Mouse (Mus musculus) adrenal gland, postnatal 10 days (tissue): ENCODE measurements around the gene Pllp. TPM values are rescaled to one million over a fixed set of nuclear protein-coding genes. Genes with fewer than 3 reads are reported as not detected.

ENCODE experiments used
- DNase-seq: peaks from one replicate; pipeline ENCODE4 v3.0.0; 2021; ENCODE audit warnings: mixed read lengths
- total RNA-seq, 2 experiments: library from RNA; stranded (reverse); gene quantifications; 2 replicates each; pipeline ENCODE4 v1.2.3; 2021

Gene Pllp
- total RNA-seq, 2 experiments from 2014 or later = 2.0 to 3.9 TPM

DNA sequence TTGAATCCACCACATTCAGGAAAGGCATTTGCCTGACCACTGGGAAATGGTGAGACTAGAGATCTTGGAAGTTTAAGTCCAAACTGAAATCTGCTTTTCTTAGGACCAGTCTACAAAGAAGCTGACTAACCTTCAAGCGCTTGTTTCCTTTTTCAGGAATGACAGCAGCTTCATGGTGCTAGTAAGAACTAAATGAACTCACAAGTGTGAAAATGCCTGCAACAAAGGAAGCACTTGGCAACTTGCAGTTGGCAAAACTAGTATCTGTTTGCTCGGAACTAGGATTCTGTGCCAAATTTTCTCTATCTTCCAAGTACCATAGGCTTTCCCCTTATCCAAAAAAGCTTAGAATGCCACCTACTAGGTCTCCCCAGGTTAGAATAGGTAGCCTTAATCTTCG is 49.9 kb downstream of the Pllp start:
- no peak for DNase-seq

DNA sequence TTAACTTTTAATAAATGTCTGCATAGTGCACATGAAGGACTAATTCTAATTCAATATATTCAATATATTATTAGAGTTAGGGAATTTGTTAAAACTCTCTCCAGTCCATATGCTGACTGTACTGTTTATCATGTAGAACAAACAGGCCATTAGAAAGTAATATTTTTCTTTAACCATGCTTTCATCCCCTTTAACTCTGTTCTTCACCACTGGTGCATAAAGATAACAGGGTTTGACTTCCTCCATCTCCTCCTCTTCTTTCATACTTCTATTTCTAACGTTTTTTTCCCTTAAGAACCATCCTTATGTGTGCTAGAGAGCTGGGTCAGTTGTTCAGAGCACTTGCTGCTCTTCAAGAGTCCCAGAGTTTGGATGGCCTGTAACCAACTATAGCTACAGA is 50.9 kb downstream of the Pllp start:
- DNase-seq = no peak

DNA sequence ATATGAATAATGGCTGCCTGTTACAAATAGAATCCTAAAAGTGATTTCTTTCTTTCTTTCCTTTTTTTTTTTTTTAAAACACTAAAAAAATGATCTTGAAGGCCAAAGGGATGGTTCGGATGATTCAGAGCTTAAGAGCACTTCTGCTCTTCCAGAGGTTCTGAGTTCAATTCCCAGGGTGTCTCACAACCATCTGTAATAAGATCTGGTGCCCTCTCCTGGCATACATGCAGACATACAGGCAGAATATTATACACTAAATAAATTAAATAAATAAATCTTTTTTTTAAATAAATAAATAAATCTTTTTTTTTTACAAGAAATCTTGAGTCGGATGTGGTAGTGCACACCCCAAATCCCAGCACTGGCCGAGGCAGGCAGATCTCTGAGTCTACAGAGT is 54.1 kb downstream of the Pllp start:
- DNase-seq = no peak

DNA sequence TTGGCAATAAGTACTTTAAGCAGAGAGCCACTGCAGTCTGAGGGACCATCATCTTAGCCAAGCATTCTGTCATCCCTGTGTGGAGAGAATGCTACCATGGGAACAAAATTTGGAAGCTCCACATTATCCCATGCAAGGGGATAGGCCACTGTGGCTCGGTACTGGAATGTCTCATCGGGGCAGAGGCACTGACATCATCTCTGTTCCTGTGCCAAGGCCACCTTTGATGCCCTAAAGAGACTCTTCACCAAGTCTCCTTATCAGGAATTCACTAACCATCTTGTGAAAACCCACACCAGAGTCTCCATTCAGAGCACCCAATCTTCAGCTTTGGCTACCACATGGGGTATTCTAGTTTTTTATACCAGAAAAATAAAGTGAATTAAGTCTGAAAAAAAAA is 54.9 kb downstream of the Pllp start:
- DNase-seq = peak; percentile 19

DNA sequence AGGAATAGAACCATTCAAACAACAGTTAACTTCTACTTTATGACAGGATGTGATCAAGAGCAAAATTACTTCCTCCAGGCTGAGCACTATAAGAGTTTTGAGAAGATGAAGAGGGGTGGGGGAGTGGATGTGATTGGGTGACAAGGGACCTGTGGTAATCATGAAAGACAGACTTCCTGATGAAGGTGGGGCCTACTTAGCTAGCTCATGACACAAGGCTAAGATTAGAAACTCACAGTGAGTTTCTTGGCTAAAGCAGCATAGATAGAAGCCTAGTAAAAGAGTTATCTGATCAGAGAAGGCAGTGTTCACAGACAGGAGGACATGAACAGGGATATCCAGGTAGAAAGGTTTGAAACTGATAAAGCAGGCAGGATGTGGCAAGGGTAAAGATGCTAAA is 61.9 kb downstream of the Pllp start:
- no peak for DNase-seq

DNA sequence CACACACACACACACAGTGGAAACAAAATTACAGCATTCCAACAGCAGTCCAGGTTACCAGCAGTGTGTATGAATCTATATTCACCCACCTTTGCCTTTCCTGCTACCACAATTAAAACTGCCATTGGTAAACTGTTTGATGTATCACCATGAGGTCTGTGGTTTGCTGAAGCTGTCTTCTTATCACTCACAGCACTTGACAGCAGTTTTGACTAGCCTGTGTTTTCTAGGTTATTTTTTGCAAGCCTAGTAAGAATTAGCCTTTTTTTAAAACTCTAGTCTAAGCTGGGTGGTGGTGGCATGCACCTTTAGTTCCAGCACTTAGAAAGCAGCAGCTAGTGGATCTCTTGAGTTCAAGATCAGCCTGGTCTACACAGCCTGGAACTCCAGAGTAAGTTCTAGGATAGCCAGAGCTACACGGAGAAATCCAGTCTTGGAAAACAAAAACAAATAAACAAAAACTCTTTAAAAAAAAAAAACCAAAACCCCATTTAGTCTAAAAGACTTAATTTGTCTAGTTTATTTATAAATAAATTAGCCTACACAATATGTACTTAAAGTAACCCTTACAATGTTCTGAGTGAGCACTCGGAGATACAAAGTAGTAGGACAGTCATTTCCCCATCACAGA is 62.4 kb downstream of the Pllp start:
- no peak for DNase-seq

Other genes with a start within 250 kb of the Pllp start
- gene Cpne2, start 163.3 kb downstream of the Pllp start, total RNA-seq = 10 to 100 TPM; 12.6 to 16.6 TPM
- 10 to 100 TPM; 20.2 to 23.8 TPM for gene Rspry1, start 94.3 kb downstream of the Pllp start, total RNA-seq
- gene Fam192a, start 94.3 kb downstream of the Pllp start, total RNA-seq = 10 to 100 TPM; 32.2 to 40.6 TPM
- 10 to 100 TPM; 60.1 to 66.1 TPM for gene Arl2bp, start 29.7 kb downstream of the Pllp start, total RNA-seq
- 1 to 10 TPM in 1 of 2 experiments, under 1 TPM in 1; 0.60 to 1.0 TPM for gene Ccl22, start 49.3 kb upstream of the Pllp start, total RNA-seq
- gene Cx3cl1, start 75.7 kb upstream of the Pllp start, total RNA-seq = 10 to 100 TPM; 10.4 to 13.3 TPM
- under 1 TPM in 1 of 2 experiments, not detected in 1; 0.96 TPM for gene Ccl17, start 114.2 kb upstream of the Pllp start, total RNA-seq
- gene Coq9, start 142.0 kb upstream of the Pllp start, total RNA-seq = 100 to 1,000 TPM; 270 to 345 TPM
- 100 to 1,000 TPM; 101 to 127 TPM for gene Ciapin1, start 142.1 kb upstream of the Pllp start, total RNA-seq
- gene Polr2c, start 161.2 kb upstream of the Pllp start, total RNA-seq = 10 to 100 TPM; 56.7 to 64.3 TPM
- gene Dok4, start 180.1 kb upstream of the Pllp start, total RNA-seq = 10 to 100 TPM; 26.3 to 26.7 TPM
- 10 to 100 TPM; 11.0 to 11.7 TPM for gene Ccdc102a, start 221.8 kb upstream of the Pllp start, total RNA-seq
- under 1 TPM; 0.27 to 0.82 TPM for gene Adgrg5, start 227.4 kb upstream of the Pllp start, total RNA-seq